Mouse (Mus musculus): ENCODE results near the gene Rpl10l. TPM values are rescaled to one million over a fixed set of nuclear protein-coding genes. Genes with fewer than 3 reads are reported as not detected.

Gene Rpl10l
- polyA plus RNA-seq (2015; fragmentation: Illumina TruSeq; extraction: RNeasy Lipid Tissue Mini Kit (QIAGEN cat#74804); ENCODE audit: insufficient read depth, low read depth, low replicate concordance): not detected

GRCm38 (mm10) chr12:66283991-66284622 lies at the start of gene Rpl10l:
Gene Rpl10l (minus strand): TSS chr12:66284401.

